Mouse (Mus musculus) kidney, adult 2 months (tissue): Measurements from ENCODE around the gene Sh3rf1.

Source experiments
- CTCF ChIP-seq: fragments of 200-500 bp; conservative IDR thresholded peaks from 2 replicates; pipeline ENCODE4 v1.5.1; 2011; ENCODE audit warnings: low read depth, mild to moderate bottlenecking, control low read depth, low read length, moderate library complexity, mixed read lengths; ENCODE audit not compliant: insufficient read depth, insufficient read length
- POLR2A ChIP-seq: fragments of 200-500 bp; IDR thresholded peaks from one replicate; pipeline ENCODE4 v1.6.1; 2011; ENCODE audit warnings: low read depth, low read length, control low read depth

DNA sequence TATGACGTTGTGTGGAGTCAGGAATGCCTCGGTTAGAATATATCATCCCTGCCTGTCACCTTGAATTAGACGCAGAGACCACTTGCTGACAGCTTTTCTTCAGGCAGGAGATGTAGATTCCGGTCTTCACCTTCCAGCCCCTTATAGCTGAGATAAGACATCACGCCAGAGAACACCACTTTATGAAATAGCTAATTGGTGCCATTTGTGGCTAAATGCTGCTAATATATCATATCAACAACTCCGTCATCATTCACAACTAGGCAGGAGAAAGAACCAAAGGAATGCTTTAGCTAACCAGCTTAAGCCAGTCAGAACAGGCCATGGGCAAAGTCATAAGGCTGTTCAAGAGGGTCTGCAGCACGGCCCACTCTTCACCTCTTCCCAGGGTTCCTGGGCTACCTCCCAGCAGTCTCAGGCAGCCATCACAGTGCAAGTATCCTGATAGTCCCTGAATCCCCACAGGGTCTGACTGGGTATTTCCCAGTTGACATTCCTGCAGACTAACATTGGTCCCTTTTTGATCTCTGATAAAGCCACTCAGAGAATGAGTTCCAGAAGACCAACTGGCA, 49.7 kb upstream of the Sh3rf1 start:
- TF ChIP-seq POLR2A (no peak), CTCF (no peak)
